Mouse (Mus musculus) CD4-positive, CD25-positive, alpha-beta regulatory T cell, adult 4 months (primary cell): ENCODE measurements at regions not wholly inside any gene's neighbourhood (a gene's known extent, or its start where the extent isn't known, plus 50 kb on each side); places are given as distances from the start of the nearest gene placed in this dataset.
A peak's percentile ranks its signal among the peaks of the same experiment; 100 is the strongest.

Experiments
- ATAC-seq: one replicate; pipeline ENCODE4 v1.8.0; 2017

GRCm38 (mm10) chr6:31085063-31085759, 126.3 kb upstream of the Klf14 start:
- peak; percentile 58 for ATAC-seq

DNA sequence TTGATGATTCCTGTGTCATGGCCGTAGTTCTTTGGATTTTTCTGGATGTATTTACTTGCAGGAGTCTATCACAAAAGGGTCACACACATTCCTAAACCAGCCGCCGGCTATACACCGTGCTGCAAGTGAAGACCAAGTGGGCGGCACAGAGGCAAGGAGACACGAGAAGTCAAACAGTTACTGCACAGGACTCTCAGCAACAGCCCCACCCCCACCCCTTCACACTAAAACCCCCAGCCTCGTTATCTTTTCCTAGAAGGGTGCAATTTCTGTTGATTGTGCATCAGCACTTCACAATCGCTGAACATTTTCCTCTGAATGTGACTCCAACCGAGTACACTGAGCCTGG, 126.9 kb upstream of the Klf14 start:
- peak; percentile 9 for ATAC-seq

GRCm38 (mm10) chr6:31086283-31086682, 127.4 kb upstream of the Klf14 start:
- no peak for ATAC-seq

GRCm38 (mm10) chr6:31086798-31087360, 128.0 kb upstream of the Klf14 start:
- no peak for ATAC-seq

GRCm38 (mm10) chr6:31087511-31087910, 128.6 kb upstream of the Klf14 start:
- no peak for ATAC-seq

GRCm38 (mm10) chr6:31088147-31088972, 129.5 kb upstream of the Klf14 start:
- peak; percentile 36 for ATAC-seq

- ATAC-seq, result no peak
Observed at GRCm38 (mm10) chr6:31088973-31089368, 130.1 kb upstream of the Klf14 start.

GRCm38 (mm10) chr6:31090288-31090687, 131.4 kb upstream of the Klf14 start:
- no peak for ATAC-seq

- ATAC-seq, result no peak
Observed at GRCm38 (mm10) chr6:31090791-31091190, 131.9 kb upstream of the Klf14 start.

DNA sequence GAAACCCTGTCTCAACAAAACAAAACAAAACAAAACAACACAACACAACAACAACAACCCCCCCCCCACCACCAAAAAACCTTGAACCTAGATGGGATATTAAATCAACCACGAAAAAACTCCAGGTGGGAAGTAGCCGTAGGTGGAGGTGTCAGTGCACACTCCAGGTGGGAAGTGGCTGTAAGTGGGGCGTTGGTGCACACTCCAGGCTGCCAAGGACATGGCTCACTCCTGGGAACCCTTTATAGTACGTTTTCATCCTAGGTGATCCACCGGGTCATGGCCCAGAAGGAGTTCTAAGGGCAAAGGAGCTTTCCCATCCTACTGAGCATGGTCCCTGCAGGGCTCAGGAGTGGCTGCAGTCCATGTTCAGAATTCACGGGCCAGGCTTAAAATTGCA, 133.4 kb upstream of the Klf14 start:
- no peak for ATAC-seq

DNA sequence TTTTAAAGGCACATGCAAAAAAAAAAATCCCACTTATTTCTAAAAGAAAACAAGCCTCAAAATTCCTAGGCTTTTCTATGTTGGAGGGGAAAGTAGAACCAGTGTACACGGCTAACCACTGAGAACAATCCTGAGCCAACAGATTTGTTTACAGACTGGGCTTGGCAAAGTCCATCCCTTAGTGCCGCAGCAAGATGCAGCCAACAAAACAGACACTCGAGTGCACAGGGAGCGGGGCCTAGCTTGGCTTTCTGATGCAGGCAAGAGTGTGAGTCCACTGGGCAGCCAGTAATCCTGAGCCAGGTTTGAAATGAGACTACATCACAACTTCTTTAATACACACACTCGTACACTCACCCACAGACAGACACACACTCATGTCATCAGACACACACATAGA, 133.9 kb upstream of the Klf14 start:
- no peak for ATAC-seq

DNA sequence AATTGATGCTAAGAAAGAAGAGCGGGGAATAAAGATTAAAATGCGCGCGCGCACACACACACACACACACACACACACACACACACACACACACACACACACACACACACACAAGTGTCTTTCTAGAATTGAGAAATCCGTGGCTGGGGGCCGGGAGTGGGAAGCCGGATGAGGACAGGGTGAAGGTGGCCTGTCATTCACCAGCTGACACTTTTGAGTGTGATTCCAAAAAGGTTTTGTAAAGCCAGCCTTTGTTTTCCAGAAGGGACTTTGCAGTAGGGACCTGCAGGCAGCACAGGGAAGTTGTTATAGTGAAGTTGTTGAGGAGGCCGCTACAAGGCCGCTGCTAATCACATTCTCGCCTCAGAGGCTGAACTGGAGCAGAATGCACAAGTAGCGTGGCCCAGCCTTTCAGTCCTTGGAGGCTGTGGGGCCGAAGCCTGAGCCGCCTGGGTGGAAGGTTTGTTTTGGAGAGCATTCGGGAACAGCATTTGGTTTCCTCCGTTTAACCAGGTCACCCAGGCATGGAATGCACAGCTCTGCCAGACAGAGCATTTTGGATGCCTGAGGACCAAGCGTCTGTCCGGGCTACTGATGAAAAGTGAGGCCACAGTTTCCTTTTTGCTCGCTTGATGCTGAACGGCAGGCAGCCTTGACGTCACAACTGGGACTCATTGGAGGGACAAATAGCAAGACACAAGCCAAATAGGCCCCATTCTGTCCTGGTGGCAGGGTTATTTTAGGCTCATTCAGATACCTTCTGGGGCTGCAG, 137.3 kb upstream of the Klf14 start:
- ATAC-seq, result no peak

DNA sequence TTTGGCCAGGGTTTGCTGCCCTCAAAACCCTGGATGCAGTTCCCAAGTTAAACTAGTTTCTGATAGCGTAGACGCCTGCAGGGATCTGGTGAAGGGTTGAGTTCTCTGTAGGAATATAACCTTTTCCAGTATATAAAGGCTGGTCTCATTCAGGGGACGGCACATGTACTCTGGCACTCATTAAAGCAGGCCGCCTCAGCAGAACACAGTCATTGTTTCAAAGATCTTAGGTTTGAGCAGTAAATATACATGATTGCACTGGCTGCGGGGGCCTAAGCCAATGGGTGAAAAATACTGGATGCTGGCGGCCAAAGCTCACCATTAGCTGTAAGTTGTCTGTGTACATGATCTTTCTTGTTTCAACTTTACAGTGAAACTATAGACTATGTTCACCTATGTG, 137.9 kb upstream of the Klf14 start:
- ATAC-seq, result no peak

DNA sequence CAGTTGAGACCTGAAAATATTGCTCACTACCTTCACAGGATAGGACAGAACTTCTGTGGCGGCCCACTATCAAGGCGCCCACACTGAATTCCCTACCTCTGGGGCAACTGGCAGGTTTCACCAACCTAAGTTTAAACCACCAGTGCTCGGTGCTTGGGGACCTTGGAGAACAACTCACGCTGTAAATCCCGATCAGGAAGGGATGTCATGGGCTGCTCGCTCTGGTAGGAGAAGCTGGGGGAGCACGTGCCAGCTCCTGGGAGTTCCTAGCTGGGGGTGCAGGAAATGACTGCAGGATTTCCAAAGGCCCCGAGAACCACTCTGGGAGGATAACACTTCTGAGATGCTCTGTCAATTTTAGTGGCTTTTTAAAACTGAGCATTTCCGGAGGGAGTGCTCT, 138.4 kb upstream of the Klf14 start:
- ATAC-seq, result no peak

GRCm38 (mm10) chr6:31098106-31098505, 139.2 kb upstream of the Klf14 start:
- ATAC-seq, result no peak

DNA sequence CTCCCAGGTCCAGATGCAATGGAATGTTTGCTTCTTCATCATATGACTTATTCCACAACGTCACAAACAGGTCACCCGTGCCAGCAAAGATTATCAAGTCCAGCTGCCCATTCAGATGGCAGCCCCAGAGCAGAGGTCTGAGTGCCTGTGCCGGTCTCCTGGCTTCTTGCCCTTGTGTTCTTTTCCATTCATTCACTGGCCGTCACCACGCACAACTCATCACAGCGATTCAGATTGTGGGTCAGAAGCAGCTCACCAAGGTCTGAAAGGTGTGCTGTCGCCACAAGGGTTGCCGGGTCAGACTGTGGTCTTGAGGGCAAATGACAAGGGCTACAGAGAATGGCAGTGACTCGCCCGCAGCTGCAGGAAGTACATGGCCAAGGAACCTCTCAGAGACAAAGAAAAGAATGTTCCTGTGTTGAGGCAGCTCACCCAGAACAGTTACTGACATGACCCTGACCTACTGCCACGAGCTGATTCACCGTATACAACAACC, 141.3 kb upstream of the Klf14 start:
- no peak for ATAC-seq

DNA sequence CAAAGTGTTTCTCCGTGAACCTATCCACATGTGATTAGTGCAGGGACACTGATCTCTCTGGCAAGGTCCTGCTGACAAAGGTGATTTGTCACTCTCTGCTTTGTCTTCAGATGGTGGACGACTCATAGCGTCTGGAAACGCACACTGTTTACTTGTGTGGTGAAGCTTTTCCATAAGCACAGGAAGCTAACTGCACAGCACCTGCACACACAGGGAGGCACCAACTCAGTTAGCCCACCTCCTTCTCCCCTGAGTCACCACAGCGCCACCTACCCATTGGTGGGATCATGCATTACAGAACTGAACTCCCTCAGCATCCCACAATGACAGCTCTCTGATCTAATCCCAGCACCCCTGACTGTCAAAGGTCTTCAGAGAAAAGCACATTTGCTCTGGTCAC, 141.9 kb upstream of the Klf14 start:
- ATAC-seq, result peak; percentile 67

- no peak for ATAC-seq
Observed at GRCm38 (mm10) chr6:31106144-31106836, 147.4 kb upstream of the Klf14 start.

DNA sequence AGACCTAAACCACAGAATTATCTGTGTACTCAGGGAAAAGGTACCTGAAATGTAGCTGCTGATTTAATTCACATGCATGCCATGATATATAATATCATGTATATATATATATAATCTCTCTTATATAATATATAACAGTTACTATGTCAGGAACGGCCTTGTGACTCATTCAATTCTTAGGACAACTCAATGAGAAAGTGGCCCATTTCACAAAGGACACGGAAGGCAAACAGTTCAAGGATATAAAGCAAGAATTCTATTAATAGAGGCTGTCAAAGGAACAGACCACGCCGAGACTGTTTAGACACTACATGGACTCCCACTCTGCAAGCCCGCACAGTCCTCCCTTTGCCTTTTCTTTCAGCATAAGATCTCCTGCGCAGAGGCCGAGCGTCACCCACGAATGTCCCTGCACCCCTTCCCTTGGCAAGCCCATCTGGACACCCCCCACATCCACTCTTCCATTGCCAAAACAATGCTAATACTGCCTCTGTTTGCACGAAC, 148.0 kb upstream of the Klf14 start:
- ATAC-seq, result no peak

DNA sequence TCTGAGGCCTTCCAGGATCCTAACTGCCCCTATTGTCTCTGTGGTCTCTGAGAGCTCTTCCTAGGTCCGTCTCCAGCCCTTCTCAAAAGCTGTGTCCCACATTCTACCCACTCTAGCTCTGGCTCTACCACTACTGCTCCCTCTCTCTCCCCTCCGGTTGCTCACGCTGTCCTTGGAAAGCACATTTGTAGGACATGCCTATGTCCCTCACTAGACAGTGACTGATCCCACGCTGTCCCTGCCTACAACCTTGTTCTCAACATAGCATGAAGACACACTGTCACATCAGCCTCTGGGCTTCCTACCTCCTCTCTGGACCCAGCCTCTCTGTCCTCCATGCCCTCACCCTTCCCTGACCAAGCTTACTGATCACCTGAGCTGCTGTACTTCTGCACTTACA, 148.5 kb upstream of the Klf14 start:
- ATAC-seq, result no peak

DNA sequence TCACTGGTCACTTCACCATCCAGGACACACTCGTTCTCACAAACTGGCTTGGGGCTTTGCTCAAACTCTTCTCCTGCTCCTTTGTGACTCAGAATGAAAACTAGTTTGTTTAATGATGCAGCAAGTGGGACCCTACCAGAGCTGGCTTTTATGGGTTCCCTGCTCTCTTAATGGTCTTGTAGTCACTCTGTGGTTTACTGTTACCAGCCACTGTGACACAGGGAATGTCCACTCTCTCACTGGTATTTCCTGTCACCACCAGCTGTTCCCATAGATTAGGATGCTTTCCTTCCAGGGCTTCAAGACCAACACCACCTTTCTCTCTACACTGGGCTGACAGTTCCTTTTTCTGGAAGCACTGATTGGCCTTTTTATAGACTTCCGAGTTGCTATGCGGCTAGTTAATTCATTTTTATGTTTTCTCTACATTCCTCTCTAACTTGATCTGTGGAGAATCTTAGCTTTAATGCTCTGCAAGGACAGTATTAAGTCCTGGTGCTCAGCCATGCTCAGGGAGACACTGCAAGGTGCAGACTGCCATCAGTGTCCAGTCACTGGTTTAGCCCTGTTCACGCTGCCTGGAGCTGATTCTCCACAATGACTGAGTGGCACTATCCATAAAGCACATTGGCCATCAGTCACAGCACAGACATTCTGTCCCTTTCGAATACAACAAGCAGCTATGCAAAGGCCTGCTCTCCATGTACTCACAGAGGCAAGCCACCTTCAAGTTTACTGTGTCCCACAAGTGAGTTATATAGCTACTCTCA, 149.2 kb upstream of the Klf14 start:
- no peak for ATAC-seq
